Mouse (Mus musculus): ENCODE data around the gene Fgfr1op. TPM values are rescaled to one million over a fixed set of nuclear protein-coding genes. Genes with fewer than 3 reads are reported as not detected.

Gene Fgfr1op
- total RNA-seq, 2 experiments from 2014 or later = 14.6 to 15.6 TPM

- intact Hi-C loops (cut with DNase I) = no loop called here
- DNase-seq = no peak
Observed at GRCm38 (mm10) chr17:8224072-8224471, 58.8 kb downstream of the Fgfr1op start.

DNA sequence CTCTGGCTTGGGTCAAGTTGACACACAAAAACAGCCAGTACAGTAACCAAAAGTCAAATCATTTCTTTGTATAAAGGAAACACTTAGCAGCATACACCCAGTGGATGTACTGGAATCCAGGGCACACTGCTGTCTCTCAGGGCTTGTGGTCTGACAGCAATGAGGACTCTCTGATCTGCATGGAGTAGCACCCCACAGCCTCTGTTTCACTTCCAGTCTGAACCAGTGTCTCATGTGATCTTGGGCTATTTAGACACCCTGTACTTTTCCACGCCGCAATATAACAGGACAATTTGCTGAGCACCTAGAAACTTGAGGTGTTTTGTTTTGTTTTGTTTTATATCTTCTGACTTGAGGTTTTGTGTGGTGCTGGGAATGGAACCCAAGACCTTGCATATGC, 59.9 kb downstream of the Fgfr1op start:
- no peak for DNase-seq
- intact Hi-C loops (cut with DNase I) = no loop called here

- no peak for DNase-seq
- intact Hi-C loops (cut with DNase I) = no loop called here
Observed at GRCm38 (mm10) chr17:8225746-8226145, 60.4 kb downstream of the Fgfr1op start.

- intact Hi-C loops (cut with DNase I) = no loop called here
- no peak for DNase-seq
Observed at GRCm38 (mm10) chr17:8228622-8229021, 63.3 kb downstream of the Fgfr1op start.

- DNase-seq = no peak
- intact Hi-C loops (cut with DNase I) = no loop called here
Observed at GRCm38 (mm10) chr17:8229607-8230006, 64.3 kb downstream of the Fgfr1op start.

DNA sequence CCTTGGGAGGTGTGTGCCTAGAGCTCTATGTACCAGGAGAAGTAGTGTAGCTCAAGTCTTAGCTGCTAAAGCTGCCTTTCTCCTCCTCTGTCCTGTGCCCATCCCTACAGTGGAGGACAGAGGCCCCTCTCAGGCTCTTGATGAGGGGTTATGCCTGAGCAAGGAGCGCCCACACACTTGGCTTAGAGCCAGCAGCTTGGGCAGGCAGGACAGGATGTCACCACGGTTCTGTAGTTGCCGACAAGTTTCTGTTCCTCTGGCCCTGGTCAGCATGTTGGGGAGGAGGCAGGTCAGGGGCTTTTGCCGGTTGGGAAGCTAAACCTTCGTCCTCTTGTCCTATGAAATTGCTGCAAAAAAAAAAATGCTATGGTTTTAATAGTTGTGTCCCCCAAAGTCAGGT, 66.8 kb downstream of the Fgfr1op start:
- peak; percentile 18 to 26 for DNase-seq
- intact Hi-C loops (cut with DNase I) = no loop called here

DNA sequence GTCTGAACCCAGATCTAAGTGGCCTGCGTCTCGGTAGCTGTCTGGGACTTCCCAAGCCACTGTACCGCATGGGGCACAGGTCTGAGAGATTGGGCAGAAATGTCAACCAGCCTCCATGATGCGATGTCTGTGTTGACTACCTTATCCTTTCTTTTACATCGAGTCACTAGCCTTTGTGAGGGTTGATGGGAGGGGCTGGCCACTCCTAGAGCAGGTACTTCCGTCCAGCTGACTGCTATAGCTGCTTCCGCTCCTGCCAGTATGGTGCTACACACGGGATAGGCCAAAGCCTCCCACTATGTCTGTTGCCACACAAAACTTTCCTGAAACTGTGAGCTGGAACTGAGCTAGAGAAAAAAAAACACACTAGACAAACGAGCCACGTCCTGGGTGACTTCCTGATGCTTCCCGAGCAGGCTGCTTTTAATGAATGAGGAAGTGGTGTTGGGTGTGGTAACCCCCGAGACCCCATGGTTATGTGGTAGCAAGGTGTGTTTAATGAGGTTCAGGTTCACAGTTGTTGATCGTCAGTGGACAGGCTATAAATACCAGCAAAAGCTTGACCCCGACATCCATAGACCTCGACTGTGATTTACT, 68.4 kb downstream of the Fgfr1op start:
- DNase-seq = no peak
- intact Hi-C loops (cut with DNase I) = no loop called here

GRCm38 (mm10) chr17:8234537-8234936, 69.2 kb downstream of the Fgfr1op start:
- DNase-seq = no peak
- intact Hi-C loops (cut with DNase I) = no loop called here

GRCm38 (mm10) chr17:8235743-8236142, 70.4 kb downstream of the Fgfr1op start, which contains the start of gene Ccr6:
Ccr6 (plus strand) TSS chr17:8236043.
- DNase-seq = no peak
- intact Hi-C loops (cut with DNase I) = no loop called here

- intact Hi-C loops (cut with DNase I) = no loop called here
- DNase-seq = no peak
Observed at GRCm38 (mm10) chr17:8238012-8238710, 72.9 kb downstream of the Fgfr1op start.

- no peak for DNase-seq
- intact Hi-C loops (cut with DNase I) = no loop called here
Observed at GRCm38 (mm10) chr17:8239561-8239960, 74.3 kb downstream of the Fgfr1op start.

DNA sequence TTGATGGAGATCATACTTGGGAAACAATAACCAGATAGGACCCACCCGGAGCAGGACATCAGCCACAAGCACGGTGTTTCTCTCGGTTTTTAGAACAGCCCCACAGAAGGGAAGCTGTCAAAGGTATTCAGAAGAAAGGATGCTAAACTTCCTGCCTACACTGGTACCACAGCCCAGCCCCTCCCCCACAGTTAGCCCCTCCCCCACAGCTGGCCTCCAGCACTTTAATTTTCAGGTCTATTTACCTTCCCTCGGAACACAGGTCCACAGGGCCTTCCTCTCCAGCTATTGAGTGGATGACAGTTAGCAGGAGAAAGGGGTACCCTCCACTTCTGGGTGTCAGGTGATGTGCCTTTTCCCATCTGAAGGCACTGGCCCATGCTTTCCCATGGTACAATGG, 75.2 kb downstream of the Fgfr1op start:
- intact Hi-C loops (cut with DNase I) = no loop called here
- DNase-seq = no peak

- no peak for DNase-seq
- intact Hi-C loops (cut with DNase I) = no loop called here
Observed at GRCm38 (mm10) chr17:8241645-8242044, 76.3 kb downstream of the Fgfr1op start.

DNA sequence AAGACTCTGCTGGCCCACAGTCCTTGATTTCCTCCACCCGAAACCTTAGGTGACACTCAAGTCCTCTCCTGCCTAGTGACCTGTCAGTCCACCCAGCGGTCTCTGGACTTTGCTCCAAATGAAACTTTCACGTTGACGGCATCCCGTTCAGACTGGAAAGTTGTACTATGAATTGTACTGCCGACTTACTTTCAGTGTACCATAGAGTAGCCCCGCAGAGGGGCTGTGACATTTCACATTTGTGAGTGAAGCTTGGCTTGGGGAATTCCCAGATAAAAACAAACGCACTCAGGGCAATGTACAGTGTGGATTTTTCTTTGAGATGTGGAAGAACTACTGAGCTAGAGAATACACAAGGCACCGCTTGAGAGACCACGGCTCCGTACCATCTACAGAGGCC, 76.9 kb downstream of the Fgfr1op start:
- intact Hi-C loops (cut with DNase I) = no loop called here
- no peak for DNase-seq

DNA sequence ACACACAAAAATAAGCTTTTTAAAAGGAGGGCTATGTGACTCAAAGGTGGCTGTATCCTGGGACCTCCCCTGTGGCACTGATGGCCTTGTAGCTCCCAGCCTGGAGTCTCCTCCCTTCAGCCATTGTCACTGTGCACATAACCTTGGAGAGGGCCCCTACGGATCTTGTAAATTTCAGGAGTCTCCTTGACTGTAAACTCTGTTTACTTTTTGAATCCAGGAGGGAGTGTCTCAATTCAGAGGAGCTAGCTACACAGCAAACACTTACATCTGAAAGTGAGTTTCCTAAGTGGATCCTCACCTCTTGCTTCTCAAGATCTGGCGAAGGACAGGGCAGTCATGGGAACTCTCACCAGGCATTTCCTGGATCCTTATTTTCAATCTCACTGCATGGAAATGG, 78.8 kb downstream of the Fgfr1op start:
- DNase-seq = no peak

GRCm38 (mm10) chr17:8246102-8246754, 80.9 kb downstream of the Fgfr1op start:
- no peak for DNase-seq
- intact Hi-C loops (cut with DNase I) = no loop called here

More for the DNA sequence above, 78.8 kb downstream of the Fgfr1op start:
- intact Hi-C loops (cut with DNase I) = no loop called here

Other genes starting within 250 kb of the Fgfr1op start
- 1 to 10 TPM; 2.6 to 3.0 TPM for gene Tagap, start 239.5 kb upstream of the Fgfr1op start, total RNA-seq (2021)
- gene Rsph3a, start 219.9 kb upstream of the Fgfr1op start, total RNA-seq (2021) = 10 to 100 TPM; 40.8 to 42.8 TPM
- gene Gm49673, start 17.7 kb upstream of the Fgfr1op start, total RNA-seq (2021) = not detected
- gene Rnaset2a, start 17.4 kb upstream of the Fgfr1op start, total RNA-seq (2021) = 10 to 100 TPM; 23.4 to 27.6 TPM
- gene Ccr6, start 70.5 kb downstream of the Fgfr1op start, total RNA-seq (2021) = not detected
- gene Mpc1, start 117.4 kb downstream of the Fgfr1op start, total RNA-seq (2021) = 100 to 1,000 TPM; 352 to 392 TPM
- 10 to 100 TPM; 22.8 to 29.7 TPM for gene Sft2d1, start 145.6 kb downstream of the Fgfr1op start, total RNA-seq (2021)
- under 1 TPM; 0.10 to 0.31 TPM for gene Prr18, start 172.0 kb downstream of the Fgfr1op start, total RNA-seq (2021)
- under 1 TPM; 0.84 TPM for gene T2, start 190.5 kb downstream of the Fgfr1op start, total RNA-seq (2021)